Mouse (Mus musculus) limb, embryonic 13.5 days (tissue): ENCODE data around the gene Hpca. TPM values are rescaled to one million over a fixed set of nuclear protein-coding genes. Genes with fewer than 3 reads are reported as not detected.

Experiments
- ATAC-seq: fragments of 200-750 bp; cut with Nextera tagmentation; 2 replicates; pipeline ENCODE4 v1.8.0; 2017; ENCODE audit warnings: low read depth, moderate number of reproducible peaks, moderate TSS enrichment; ENCODE audit not compliant: low FRiP score
- H3K27ac ChIP-seq: fragments of 300-500 bp; sonication (generic); 2 replicates; pipeline ENCODE4 v1.5.1; 2015; ENCODE audit warnings: inconsistent platforms, mild to moderate bottlenecking, moderate library complexity
- H3K27me3 ChIP-seq: fragments of 300-500 bp; sonication (generic); 2 replicates; pipeline ENCODE4 v1.6.1; 2015; ENCODE audit warnings: mild to moderate bottlenecking, inconsistent platforms
- H3K36me3 ChIP-seq: fragments of 300-500 bp; sonication (generic); 2 replicates; pipeline ENCODE4 v1.6.1; 2015; ENCODE audit warnings: inconsistent platforms, mild to moderate bottlenecking, moderate library complexity
- H3K4me1 ChIP-seq: fragments of 300-500 bp; sonication (generic); 2 replicates; pipeline ENCODE4 v1.6.1; 2015; ENCODE audit warnings: inconsistent platforms
- H3K4me2 ChIP-seq: fragments of 300-500 bp; sonication (generic); replicated peaks from 2 replicates; pipeline ENCODE4 v1.6.1; 2015; ENCODE audit warnings: inconsistent platforms, mild to moderate bottlenecking, moderate library complexity
- H3K4me3 ChIP-seq: fragments of 300-500 bp; sonication (generic); 2 replicates; pipeline ENCODE4 v1.5.1; 2015; ENCODE audit warnings: moderate library complexity, mild to moderate bottlenecking, inconsistent platforms
- H3K9ac ChIP-seq: fragments of 300-500 bp; sonication (generic); 2 replicates; pipeline ENCODE4 v1.6.1; 2015; ENCODE audit warnings: mild to moderate bottlenecking, inconsistent platforms
- H3K9me3 ChIP-seq: fragments of 300-500 bp; sonication (generic); 2 replicates; pipeline ENCODE4 v1.6.1; 2016; ENCODE audit warnings: inconsistent platforms
- WGBS: fragments of 180-500 bp; shearing (Covaris S2); methylation state at CpG from one replicate; pipeline ENCODE4 v1.1.7; 2015; 5-methylcytosine and 5-hydroxymethylcytosine counted together
- polyA plus RNA-seq: library from polyadenylated mRNA; unstranded; fragments of >200 nt; fragmentation: Nextera tagmentation; extraction: Ambion mirVana; gene quantifications from 2 replicates; pipeline ENCODE4 v1.2.1, GENCODE M21; 2015

Hpca gene
- polyA plus RNA-seq, 1 experiment from 2014 or later = 1.2 TPM

DNA sequence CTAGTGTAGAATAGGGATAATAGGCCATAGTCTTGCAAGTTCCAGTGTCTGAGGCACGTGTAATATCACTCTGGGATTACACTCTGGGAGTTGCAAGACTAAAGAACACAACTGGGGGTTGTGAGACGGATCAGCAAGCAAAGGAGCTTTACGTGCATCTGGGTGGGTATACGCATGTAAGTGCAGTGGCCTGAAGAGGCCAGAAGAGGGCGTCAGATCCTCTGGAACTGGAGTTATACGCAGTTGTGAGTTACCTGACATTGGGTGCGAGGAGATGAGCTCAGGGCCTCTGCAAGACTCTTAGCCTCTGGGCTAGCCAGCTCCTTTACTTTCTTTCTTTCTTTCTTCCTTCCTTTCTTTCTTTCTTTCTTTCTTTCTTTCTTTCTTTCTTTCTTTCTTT is 24.8 kb downstream of the Hpca start:
- no peaks in the 10 kb centered on the region for H3K36me3 ChIP-seq
- no peak overlapping the region for H3K27ac ChIP-seq
- peaks cover 3% of the 10 kb centered on the region; the same call in 1 of the 2 replicates for H3K9me3 ChIP-seq
- WGBS = 81% methylated on average over 7 of the region's 7 CpGs
- ATAC-seq = no peak
- H3K4me1 ChIP-seq = no peaks in the 10 kb centered on the region
- H3K27me3 ChIP-seq = peaks cover 8% of the 10 kb centered on the region; the same call in 1 of the 2 replicates
- no peak overlapping the region for H3K4me3 ChIP-seq
- H3K4me2 ChIP-seq = no peak overlapping the region
- no peak overlapping the region for H3K9ac ChIP-seq

DNA sequence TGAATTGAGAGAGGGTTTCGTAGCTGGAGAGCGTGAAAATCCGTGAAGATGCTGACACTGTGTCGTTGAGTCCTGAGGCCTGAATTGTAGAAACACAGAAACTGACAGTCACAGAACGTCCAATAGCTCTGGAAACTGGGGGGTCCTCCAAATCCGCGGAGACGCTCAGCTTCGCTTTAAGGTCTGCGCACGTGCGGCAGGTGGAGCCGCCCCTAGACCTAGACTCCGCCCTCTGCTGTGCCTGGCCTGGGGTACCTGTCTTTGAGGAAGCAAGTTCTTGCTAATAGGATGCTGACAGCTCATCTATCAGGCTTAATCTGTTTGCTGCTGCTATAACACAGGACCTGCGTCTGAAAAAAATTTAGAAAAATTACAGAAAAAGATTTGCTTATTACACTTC is 26.6 kb downstream of the Hpca start:
- no peak overlapping the region; the same call in 1 of the 2 replicates for H3K4me2 ChIP-seq
- H3K4me1 ChIP-seq = no peaks in the 10 kb centered on the region
- H3K9ac ChIP-seq = no peak overlapping the region
- 33% methylated on average over 15 of the region's 15 CpGs for WGBS
- no peak overlapping the region for H3K27ac ChIP-seq
- no peak for ATAC-seq
- H3K27me3 ChIP-seq = peaks cover 8% of the 10 kb centered on the region; the same call in 1 of the 2 replicates
- no peaks in the 10 kb centered on the region for H3K36me3 ChIP-seq
- no peak overlapping the region for H3K4me3 ChIP-seq
- H3K9me3 ChIP-seq = peaks cover 3% of the 10 kb centered on the region; the same call in 1 of the 2 replicates

DNA sequence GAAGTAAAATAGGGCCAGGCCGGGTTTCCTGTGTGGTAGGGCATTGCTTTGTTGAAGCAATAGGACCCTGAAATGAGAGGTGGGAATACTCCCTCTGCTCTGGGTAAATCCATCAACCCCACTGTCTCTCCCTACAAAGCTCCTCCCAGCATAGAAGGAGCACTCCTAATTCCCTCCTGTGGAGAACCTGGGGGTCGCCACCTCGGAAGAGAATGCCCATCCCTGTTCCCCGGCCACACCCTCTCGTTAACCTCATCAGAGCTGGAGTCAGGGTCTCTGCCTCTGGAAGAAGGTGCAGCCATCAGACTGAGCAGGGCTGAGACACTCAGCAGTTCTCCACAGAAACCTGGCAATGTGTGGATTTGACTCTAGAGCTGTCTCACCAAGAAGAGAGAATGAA is 34.0 kb downstream of the Hpca start:
- Histone ChIP-seq H3K36me3 (peaks cover 19% of the 10 kb centered on the region), H3K27ac (no peak overlapping the region), H3K4me1 (no peaks in the 10 kb centered on the region), H3K9me3 (no peaks in the 10 kb centered on the region), H3K27me3 (no peaks in the 10 kb centered on the region), H3K4me3 (no peak overlapping the region), H3K4me2 (no peak overlapping the region), H3K9ac (no peak overlapping the region)
- WGBS = 44% methylated on average over 5 of the region's 5 CpGs
- ATAC-seq = no peak

DNA sequence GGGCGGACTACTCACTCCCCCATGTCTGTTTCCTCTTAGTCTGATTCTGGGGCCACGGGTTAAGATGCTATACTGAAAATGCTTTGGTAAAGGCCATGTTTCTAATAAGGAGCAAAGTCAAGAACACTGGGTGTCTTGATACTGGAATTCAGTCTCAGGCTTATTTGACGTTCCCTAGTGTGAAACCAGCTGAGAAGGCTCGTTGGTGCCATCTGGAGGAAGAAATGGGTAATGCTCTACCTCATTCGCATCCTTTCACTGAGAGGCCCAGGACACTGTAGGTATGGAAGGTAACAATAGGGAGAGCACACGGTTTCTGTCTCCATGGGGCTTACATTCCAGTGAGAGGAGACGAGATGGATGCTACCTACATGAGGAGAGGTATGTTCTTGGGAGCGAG is 35.8 kb downstream of the Hpca start:
- ATAC-seq = no peak
- H3K9ac ChIP-seq = no peak overlapping the region
- no peak overlapping the region for H3K4me3 ChIP-seq
- H3K27ac ChIP-seq = no peak overlapping the region
- no peaks in the 10 kb centered on the region for H3K4me1 ChIP-seq
- WGBS = 26% methylated on average over 8 of the region's 8 CpGs
- H3K4me2 ChIP-seq = no peak overlapping the region
- H3K36me3 ChIP-seq = peaks cover 28% of the 10 kb centered on the region
- H3K9me3 ChIP-seq = no peaks in the 10 kb centered on the region
- no peaks in the 10 kb centered on the region for H3K27me3 ChIP-seq

DNA sequence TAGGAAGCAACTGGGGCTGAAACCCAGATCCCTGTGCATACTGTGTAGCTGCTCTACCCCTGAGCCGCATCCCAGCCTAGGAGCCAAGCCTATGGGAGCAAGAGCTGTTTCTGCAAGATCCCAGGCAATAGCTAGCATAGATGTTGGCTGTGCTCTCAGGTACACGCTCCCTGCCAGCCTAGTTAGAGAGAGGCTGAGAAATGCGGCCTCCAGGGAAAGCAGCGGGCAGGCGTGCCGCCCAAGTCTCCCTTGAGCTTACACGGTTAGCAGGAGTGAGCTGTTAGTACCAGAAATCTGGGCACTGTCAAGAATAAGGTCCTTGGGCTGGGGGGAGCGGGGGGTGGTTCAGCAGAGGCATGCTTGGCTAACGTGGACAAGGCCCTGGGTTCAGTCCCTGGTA is 36.9 kb downstream of the Hpca start:
- WGBS = 86% methylated on average over 9 of the region's 9 CpGs
- peaks cover 40% of the 10 kb centered on the region for H3K36me3 ChIP-seq
- no peak overlapping the region for H3K4me2 ChIP-seq

DNA sequence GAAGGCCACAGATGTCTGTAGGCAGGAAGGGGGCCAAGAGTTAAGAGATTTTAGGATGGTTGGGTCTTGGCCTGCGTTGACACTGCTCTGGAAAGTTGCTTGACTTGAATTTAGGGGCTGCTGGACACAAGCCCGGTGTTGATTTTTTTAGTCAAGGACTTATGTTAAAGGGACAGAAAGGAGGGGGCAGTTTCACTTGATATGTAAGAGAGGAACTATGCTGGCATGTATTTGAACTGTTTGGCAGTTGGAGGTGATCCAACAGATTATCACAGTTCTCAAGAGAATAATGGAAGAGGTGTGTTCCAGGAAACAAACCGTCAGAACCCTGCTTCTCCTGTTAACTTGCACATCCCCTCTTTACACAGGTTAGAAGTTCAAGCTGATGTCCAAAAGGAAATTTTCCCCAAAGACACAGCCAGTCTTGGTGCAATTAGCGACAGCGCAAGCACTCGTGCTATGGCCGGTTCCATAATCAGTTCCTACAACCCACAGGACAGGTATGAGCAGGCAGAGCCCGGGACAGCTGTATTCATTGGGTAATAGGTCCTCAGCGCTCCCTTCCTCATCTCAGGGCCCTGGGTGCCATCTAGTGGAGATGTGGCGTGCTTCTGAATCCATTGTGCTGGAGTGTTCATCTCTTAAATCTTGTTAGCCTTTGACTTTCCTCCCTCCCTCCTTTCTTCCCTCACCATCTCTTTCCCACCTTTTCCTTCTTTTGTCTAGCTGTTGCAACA is 39.3 kb downstream of the Hpca start:
- Histone ChIP-seq H3K9me3 (no peaks in the 10 kb centered on the region), H3K4me2 (no peak overlapping the region), H3K27me3 (no peaks in the 10 kb centered on the region), H3K36me3 (peaks cover 63% of the 10 kb centered on the region), H3K4me3 (no peak overlapping the region), H3K27ac (no peak overlapping the region), H3K9ac (no peak overlapping the region), H3K4me1 (no peaks in the 10 kb centered on the region)
- WGBS = 48% methylated on average over 10 of the region's 10 CpGs
- ATAC-seq = no peak

More for the DNA sequence above, 36.9 kb downstream of the Hpca start:
- H3K27me3 ChIP-seq = no peaks in the 10 kb centered on the region
- no peak overlapping the region for H3K4me3 ChIP-seq
- no peaks in the 10 kb centered on the region for H3K4me1 ChIP-seq
- ATAC-seq = no peak
- H3K27ac ChIP-seq = no peak overlapping the region
- H3K9ac ChIP-seq = no peak overlapping the region
- H3K9me3 ChIP-seq = no peaks in the 10 kb centered on the region

DNA sequence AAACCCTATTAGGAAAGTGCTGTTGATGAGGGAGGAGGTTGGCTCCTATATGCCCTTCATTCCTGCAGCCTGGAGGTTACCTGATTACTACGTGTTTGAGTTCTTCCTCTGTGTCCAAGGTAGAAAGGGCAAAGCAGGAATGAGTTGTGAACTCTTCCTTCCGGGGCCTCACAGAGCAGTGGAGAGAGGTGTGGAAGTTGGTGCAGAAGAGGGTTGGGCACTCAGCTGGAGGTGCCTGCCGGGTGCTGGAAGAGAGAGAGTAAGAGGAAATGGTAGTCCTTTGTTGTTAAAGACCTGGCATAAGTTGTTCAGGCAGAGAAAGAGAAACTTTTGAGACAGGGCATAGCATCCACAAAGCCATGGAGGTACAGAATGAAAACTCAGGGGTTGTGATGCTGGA is 39.9 kb downstream of the Hpca start:
- no peak overlapping the region for H3K4me2 ChIP-seq
- H3K27ac ChIP-seq = no peak overlapping the region
- H3K27me3 ChIP-seq = no peaks in the 10 kb centered on the region
- peaks cover 69% of the 10 kb centered on the region for H3K36me3 ChIP-seq
- ATAC-seq = no peak
- H3K4me1 ChIP-seq = no peaks in the 10 kb centered on the region
- H3K9me3 ChIP-seq = no peaks in the 10 kb centered on the region
- H3K4me3 ChIP-seq = no peak overlapping the region
- WGBS = 78% methylated on average over 3 of the region's 3 CpGs
- no peak overlapping the region for H3K9ac ChIP-seq

DNA sequence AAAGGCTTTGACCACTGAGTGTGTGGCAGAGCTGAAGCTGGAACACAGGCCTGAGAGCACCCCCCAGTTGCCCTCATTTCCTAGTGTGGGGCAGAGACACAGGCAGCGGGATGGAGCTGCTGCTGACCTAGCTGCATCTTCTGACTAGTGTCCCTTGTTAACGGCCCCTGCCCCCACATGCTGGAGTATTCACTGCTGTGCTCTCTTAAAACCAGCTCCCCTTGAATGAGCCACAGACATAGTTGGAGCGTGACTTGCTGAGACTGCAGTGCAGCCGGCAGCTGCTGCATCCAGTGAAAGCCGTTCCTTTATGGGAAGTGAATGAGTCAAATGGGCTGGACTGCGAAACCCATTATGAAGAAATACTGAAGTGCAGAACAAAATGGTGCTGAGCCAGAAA is 40.3 kb downstream of the Hpca start:
- no peaks in the 10 kb centered on the region for H3K27me3 ChIP-seq

DNA sequence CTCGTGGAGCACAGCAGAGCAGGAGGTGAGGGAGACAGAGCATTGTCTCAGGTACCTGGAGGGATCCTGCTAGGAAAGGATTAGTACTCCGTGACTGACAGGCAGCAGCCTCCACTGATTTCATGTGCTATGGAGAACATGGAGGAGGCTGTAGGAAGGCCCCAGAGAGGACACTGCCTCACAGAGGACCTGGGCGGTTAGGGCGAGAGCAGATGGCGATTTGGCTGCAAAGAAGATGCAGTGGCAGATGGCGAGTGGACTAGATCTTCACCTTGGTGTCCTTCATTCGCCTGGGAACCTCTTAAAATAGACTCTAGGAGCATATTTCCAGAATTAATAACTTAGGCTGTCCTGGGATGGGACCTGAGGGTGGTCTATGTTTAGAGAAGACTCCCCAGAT is 40.8 kb downstream of the Hpca start:
- no peaks in the 10 kb centered on the region for H3K4me1 ChIP-seq
- H3K36me3 ChIP-seq = peaks cover 78% of the 10 kb centered on the region
- no peak overlapping the region for H3K27ac ChIP-seq
- no peak overlapping the region for H3K4me3 ChIP-seq
- WGBS = 80% methylated on average over 7 of the region's 7 CpGs
- H3K27me3 ChIP-seq = no peaks in the 10 kb centered on the region
- no peaks in the 10 kb centered on the region for H3K9me3 ChIP-seq
- no peak overlapping the region for H3K4me2 ChIP-seq
- H3K9ac ChIP-seq = no peak overlapping the region
- no peak for ATAC-seq

More for the DNA sequence above, 40.3 kb downstream of the Hpca start:
- no peaks in the 10 kb centered on the region for H3K9me3 ChIP-seq
- no peak overlapping the region for H3K9ac ChIP-seq
- peaks cover 73% of the 10 kb centered on the region for H3K36me3 ChIP-seq
- no peak overlapping the region for H3K4me2 ChIP-seq
- no peaks in the 10 kb centered on the region for H3K4me1 ChIP-seq
- ATAC-seq = no peak
- no peak overlapping the region for H3K4me3 ChIP-seq
- no peak overlapping the region for H3K27ac ChIP-seq
- 80% methylated on average over 6 of the region's 6 CpGs for WGBS

DNA sequence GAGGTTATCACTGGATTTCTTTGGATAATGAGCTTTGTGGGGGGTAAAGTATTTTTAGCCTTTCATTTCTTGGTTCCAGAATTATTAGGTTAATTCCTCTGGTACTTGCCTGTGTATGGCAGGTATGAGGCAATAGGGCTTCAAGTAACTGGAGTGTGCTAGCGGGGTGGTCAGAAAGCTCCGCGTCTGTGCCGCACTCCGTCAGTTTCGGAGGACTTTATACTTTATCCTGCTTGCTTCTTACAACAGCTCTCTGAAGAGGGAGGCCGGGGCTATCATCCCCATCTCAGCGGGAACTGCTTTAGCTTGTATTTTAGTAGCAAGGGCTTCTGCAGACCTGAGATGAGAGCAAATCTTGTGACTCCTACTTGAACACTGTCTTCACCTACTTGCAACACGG is 42.7 kb downstream of the Hpca start:
- ATAC-seq = no peak
- peaks cover 87% of the 10 kb centered on the region for H3K36me3 ChIP-seq
- H3K9me3 ChIP-seq = no peaks in the 10 kb centered on the region
- H3K27me3 ChIP-seq = no peaks in the 10 kb centered on the region
- no peaks in the 10 kb centered on the region for H3K4me1 ChIP-seq
- no peak overlapping the region for H3K27ac ChIP-seq
- H3K4me3 ChIP-seq = no peak overlapping the region
- H3K9ac ChIP-seq = no peak overlapping the region
- no peak overlapping the region for H3K4me2 ChIP-seq
- WGBS = 97% methylated on average over 9 of the region's 9 CpGs

DNA sequence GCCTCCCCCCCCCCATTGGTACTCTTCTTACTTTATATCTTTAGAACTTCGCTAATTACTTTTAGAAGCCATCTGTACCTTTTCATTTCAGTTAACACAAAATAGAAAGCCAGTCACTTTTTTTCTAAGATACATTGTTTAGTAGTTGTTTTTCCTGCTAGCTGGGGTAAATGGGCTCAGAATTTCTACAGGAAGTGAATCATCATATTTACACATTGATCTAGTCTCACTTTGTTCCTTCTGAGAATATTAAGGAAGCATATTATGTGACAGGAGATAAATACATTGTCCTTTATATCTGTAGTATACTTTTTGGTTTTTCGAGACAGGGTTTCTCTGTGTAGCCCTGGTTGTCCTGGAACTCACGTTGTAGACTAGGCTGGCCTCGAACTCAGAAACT is 53.0 kb downstream of the Hpca start:
- no peaks in the 10 kb centered on the region for H3K9me3 ChIP-seq
- no peak for ATAC-seq
- H3K27ac ChIP-seq = no peak overlapping the region
- peaks cover 9% of the 10 kb centered on the region; the same call in 1 of the 2 replicates for H3K4me1 ChIP-seq
- H3K36me3 ChIP-seq = peaks cover 7% of the 10 kb centered on the region
- WGBS = 92% methylated on average over 4 of the region's 4 CpGs
- H3K27me3 ChIP-seq = no peaks in the 10 kb centered on the region
- no peak overlapping the region for H3K4me3 ChIP-seq
- no peak overlapping the region for H3K9ac ChIP-seq
- H3K4me2 ChIP-seq = no peak overlapping the region

DNA sequence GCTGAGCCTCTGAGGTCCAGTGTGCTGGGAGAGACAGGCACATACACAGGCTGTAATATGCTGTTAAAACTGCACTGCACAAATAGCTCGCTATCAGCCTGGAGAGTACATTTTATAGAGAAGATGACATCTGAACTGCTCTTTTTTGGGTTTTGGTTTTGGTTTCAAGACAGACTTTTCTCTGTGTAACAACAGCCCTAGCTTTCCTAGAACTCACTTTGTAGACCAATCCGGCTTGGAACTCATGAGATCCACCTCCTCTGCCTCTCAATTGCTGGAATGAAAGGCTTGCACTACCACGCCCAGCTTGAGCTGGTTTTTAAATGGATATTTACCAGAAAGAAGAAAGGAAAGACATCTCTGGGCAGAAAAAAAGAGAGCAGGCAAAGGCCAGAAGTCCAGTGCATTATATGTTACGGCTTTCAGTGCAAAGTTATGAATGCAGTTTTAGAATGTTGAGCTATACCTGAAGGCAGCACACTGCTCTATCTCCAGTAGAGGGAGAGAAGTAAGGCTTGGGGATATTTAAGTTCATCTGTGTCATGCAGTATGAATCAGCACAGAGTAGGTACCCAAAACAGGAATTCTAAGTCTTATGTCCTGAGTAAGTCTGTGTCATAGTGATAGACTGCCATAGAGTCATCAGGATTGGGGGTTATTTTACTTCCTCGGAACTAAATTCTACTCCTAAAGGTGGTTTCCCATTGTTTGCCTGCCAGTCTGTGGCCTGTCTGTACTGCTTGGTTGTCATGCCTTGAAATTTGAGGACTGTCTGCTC is 54.0 kb downstream of the Hpca start:
- Histone ChIP-seq H3K27ac (no peak overlapping the region), H3K9me3 (no peaks in the 10 kb centered on the region)

More for the DNA sequence above, 54.0 kb downstream of the Hpca start:
- H3K36me3 ChIP-seq = no peaks in the 10 kb centered on the region
- ATAC-seq = no peak
- H3K4me3 ChIP-seq = no peak overlapping the region
- H3K9ac ChIP-seq = no peak overlapping the region
- no peaks in the 10 kb centered on the region for H3K27me3 ChIP-seq
- 83% methylated on average over 5 of the region's 5 CpGs for WGBS
- peaks cover 9% of the 10 kb centered on the region; the same call in 1 of the 2 replicates for H3K4me1 ChIP-seq
- no peak overlapping the region for H3K4me2 ChIP-seq
